In the genomic region with DNA sequence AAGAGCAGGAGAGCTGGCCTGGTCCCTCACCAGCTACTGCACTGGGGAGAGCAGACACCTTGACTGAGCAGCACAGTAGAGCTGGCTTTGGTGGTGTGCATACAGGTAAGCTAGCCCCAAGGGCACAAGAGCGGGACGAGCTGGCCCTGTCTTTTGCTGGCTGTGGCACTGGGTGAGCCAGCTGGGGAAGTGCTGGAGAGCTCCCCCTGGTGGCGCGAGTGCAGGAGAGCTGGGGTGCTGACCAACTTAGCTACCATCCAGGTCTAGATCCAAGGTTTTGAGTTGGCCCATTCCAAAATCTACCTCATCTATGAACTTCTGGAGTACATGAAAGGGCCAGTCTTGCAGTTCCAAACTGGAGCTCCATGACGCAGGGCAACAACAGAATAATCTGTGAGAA, we compare ENCODE assay signal across 10 mouse cellular contexts. TPM values are rescaled to one million over a fixed set of nuclear protein-coding genes. Genes with fewer than 3 reads are reported as not detected.
A peak's percentile ranks its signal among the peaks of the same experiment; 100 is the strongest.
DNase-seq lines count a peak whose midpoint lies in the region; ATAC-seq lines count a peak whose summit lies in the region.
"Had no signal": no experiment of that assay in that cellular context is flagged by ENCODE, and none has a peak within 500 bp of the region (broad histone marks: within the 10 kb centered on the region; RNA-seq: fewer than 3 reads in every experiment).

No protein-coding gene starts in this region.

- ATAC-seq in midbrain, embryonic 15.5 days (replicated peaks): no peak
- ATAC-seq in common myeloid progenitor, adult 5-6 weeks (replicated peaks; ENCODE audit: low read depth, poor library complexity, severe bottlenecking): peak; percentile 98
- ATAC-seq in intestine, embryonic 14.5 days (replicated peaks; ENCODE audit: low FRiP score, low TSS enrichment, low read depth): peak; percentile 50; the same call in 1 of the 2 replicates
- ATAC-seq in liver, embryonic 13.5 days (ENCODE audit: low read depth): 0 out of 2 replicates have a peak, but pooled peaks have one; percentile 36

- no peaks in the 10 kb centered on the region for H3K36me3 ChIP-seq in midbrain, embryonic 10.5 days
- H3K36me3 ChIP-seq in midbrain, embryonic 15.5 days (replicated peaks): no peaks in the 10 kb centered on the region
- H3K36me3 ChIP-seq in intestine, embryonic 14.5 days (ENCODE audit: control insufficient read depth, insufficient read depth, low read length): no peaks in the 10 kb centered on the region
- no peaks in the 10 kb centered on the region for H3K36me3 ChIP-seq in liver, embryonic 13.5 days

- H3K9ac ChIP-seq in midbrain, embryonic 15.5 days: no peak overlapping the region
- no peak overlapping the region for H3K9ac ChIP-seq in intestine, embryonic 14.5 days (ENCODE audit: low read length)
- no peak overlapping the region for H3K9ac ChIP-seq in liver, embryonic 13.5 days

- H3K4me1 ChIP-seq in midbrain, embryonic 10.5 days: peaks cover 4% of the 10 kb centered on the region; the same call in 1 of the 2 replicates
- peaks cover 6% of the 10 kb centered on the region; the same call in 1 of the 2 replicates for H3K4me1 ChIP-seq in midbrain, embryonic 15.5 days
- H3K4me1 ChIP-seq in intestine, embryonic 14.5 days (replicated peaks; ENCODE audit: control insufficient read depth, insufficient read depth, low read length): no peaks in the 10 kb centered on the region
- H3K4me1 ChIP-seq in liver, embryonic 13.5 days (replicated peaks): 0 out of 2 replicates have a peak, but pooled peaks cover 2% of the 10 kb centered on the region

- H3K27me3 ChIP-seq in midbrain, embryonic 10.5 days (ENCODE audit: low read depth, poor library complexity, severe bottlenecking): no peaks in the 10 kb centered on the region
- H3K27me3 ChIP-seq in midbrain, embryonic 15.5 days (replicated peaks): no peaks in the 10 kb centered on the region
- H3K27me3 ChIP-seq in intestine, embryonic 14.5 days (replicated peaks; ENCODE audit: control insufficient read depth, insufficient read depth, low read length): no peaks in the 10 kb centered on the region
- no peaks in the 10 kb centered on the region for H3K27me3 ChIP-seq in liver, embryonic 13.5 days

- H3K9me3 ChIP-seq in midbrain, embryonic 10.5 days (replicated peaks): no peaks in the 10 kb centered on the region
- H3K9me3 ChIP-seq in midbrain, embryonic 15.5 days: no peaks in the 10 kb centered on the region
- no peaks in the 10 kb centered on the region for H3K9me3 ChIP-seq in intestine, embryonic 14.5 days (ENCODE audit: control insufficient read depth, low read length)
- H3K9me3 ChIP-seq in liver, embryonic 13.5 days (replicated peaks): no peaks in the 10 kb centered on the region

- peak; percentile 56 for DNase-seq in midbrain, embryonic 10.5 days (ENCODE audit: low spot score)
- DNase-seq in adipocyte (ENCODE audit: low spot score): peak; percentile 52
- peak; percentile 68 for DNase-seq in intestine, embryonic 14.5 days (ENCODE audit: low spot score)
- DNase-seq in liver, embryonic 13.5 days: peak; percentile 38
- peak; percentile 62 for DNase-seq in retina, embryonic 14.5 days (ENCODE audit: low spot score)
- DNase-seq in urinary bladder, postnatal 25 days (ENCODE audit: low spot score): peak; percentile 57

- no peak overlapping the region for H3K4me2 ChIP-seq in midbrain, embryonic 15.5 days
- no peak overlapping the region for H3K4me2 ChIP-seq in intestine, embryonic 14.5 days (ENCODE audit: low read length)
- H3K4me2 ChIP-seq in liver, embryonic 13.5 days: no peak overlapping the region

- H3K4me3 ChIP-seq in midbrain, embryonic 10.5 days: no peak overlapping the region
- no peak overlapping the region for H3K4me3 ChIP-seq in midbrain, embryonic 15.5 days
- H3K4me3 ChIP-seq in intestine, embryonic 14.5 days (ENCODE audit: low read depth, low read length): no peak overlapping the region
- H3K4me3 ChIP-seq in liver, embryonic 13.5 days (replicated peaks): no peak overlapping the region
- H3K4me3 ChIP-seq: myocyte had no signal

- H3K27ac ChIP-seq in midbrain, embryonic 10.5 days (replicated peaks): no peak overlapping the region
- H3K27ac ChIP-seq in midbrain, embryonic 15.5 days: no peak overlapping the region
- no peak overlapping the region for H3K27ac ChIP-seq in intestine, embryonic 14.5 days (ENCODE audit: low read depth)
- H3K27ac ChIP-seq in liver, embryonic 13.5 days: no peak overlapping the region

- 28% methylated on average over 5 of the region's 5 CpGs for WGBS in midbrain, embryonic 10.5 days
- 29% methylated on average over 5 of the region's 5 CpGs for WGBS in midbrain, embryonic 15.5 days
- 37% methylated on average over 5 of the region's 5 CpGs for WGBS in intestine, embryonic 14.5 days
- 27% methylated on average over 5 of the region's 5 CpGs for WGBS in liver, embryonic 13.5 days (ENCODE audit: insufficient replicate concordance)

RNA-seq across cellular contexts. Expression of a gene that starts 7.2 kb away (rescaled TPM):
- polyA plus RNA-seq in midbrain, embryonic 10.5 days (2016; fragmentation: Nextera tagmentation; extraction: Ambion mirVana): not detected in 2 replicates
- polyA plus RNA-seq in midbrain, embryonic 15.5 days (2015; fragmentation: Nextera tagmentation; extraction: Ambion mirVana): not detected in 2 replicates
- total RNA-seq in common myeloid progenitor, adult 5-6 weeks (2017): not detected in 2 replicates
- not detected in 2 replicates for polyA plus RNA-seq in intestine, embryonic 14.5 days (2014; fragmentation: Nextera tagmentation; extraction: Ambion mirVana)
- 0.13 and 0.20 TPM in 2 replicates for polyA plus RNA-seq in liver, embryonic 13.5 days (2015; fragmentation: Nextera tagmentation; extraction: Ambion mirVana)
- polyA plus RNA-seq: frontal cortex, adult 2 months; myocyte had no signal

RNA-seq across cellular contexts. Expression of a gene that starts 29.3 kb away (rescaled TPM):
- polyA plus RNA-seq in midbrain, embryonic 10.5 days (2016; fragmentation: Nextera tagmentation; extraction: Ambion mirVana): not detected in 2 replicates
- 0.15 TPM in 1 of 2 replicates, not detected in the other for polyA plus RNA-seq in midbrain, embryonic 15.5 days (2015; fragmentation: Nextera tagmentation; extraction: Ambion mirVana)
- not detected in 2 replicates for total RNA-seq in common myeloid progenitor, adult 5-6 weeks (2017)
- 0.16 TPM in 1 of 2 replicates, not detected in the other for polyA plus RNA-seq in intestine, embryonic 14.5 days (2014; fragmentation: Nextera tagmentation; extraction: Ambion mirVana)
- polyA plus RNA-seq in liver, embryonic 13.5 days (2015; fragmentation: Nextera tagmentation; extraction: Ambion mirVana): not detected in 2 replicates
- polyA plus RNA-seq: myocyte had no signal
